Mouse (Mus musculus) liver, embryonic 18 days (tissue): ENCODE results near the gene RPS10-NUDT3. TPM values are rescaled to one million over a fixed set of nuclear protein-coding genes. Genes with fewer than 3 reads are reported as not detected.

Source experiments
- polyA plus RNA-seq: library from polyadenylated mRNA; depleted of rRNA; stranded (reverse); fragments of >200 nt; gene quantifications from 2 replicates; pipeline ENCODE4 v1.2.3, GENCODE M21; 2012; rRNA removed

RPS10-NUDT3 gene
- not detected in 2 replicates for polyA plus RNA-seq

GRCm38 (mm10) chr17:27634871-27635574, at the start of gene RPS10-NUDT3:
TSS of gene RPS10-NUDT3 (minus strand) at chr17:27635222.

GRCm38 (mm10) chr17:27655089-27656010, 20.3 kb upstream of the RPS10-NUDT3 start, which contains the start of gene Pacsin1:
TSS of gene Pacsin1 (plus strand) at chr17:27655509.

GRCm38 (mm10) chr17:27636132-27637020, 1.4 kb upstream of the RPS10-NUDT3 start, which contains the start of gene Rps10:
TSS of gene Rps10 (minus strand) at chr17:27636669.

GRCm38 (mm10) chr17:27623360-27624326, 11.4 kb downstream of the RPS10-NUDT3 start, which contains the start of gene Nudt3:
TSS of gene Nudt3 (minus strand) at chr17:27623495.

GRCm38 (mm10) chr17:27565163-27565941, 69.7 kb downstream of the RPS10-NUDT3 start, which contains the start of gene AI413582:
TSS of gene AI413582 (minus strand) at chr17:27565756.

GRCm38 (mm10) chr17:27556315-27557011, 78.6 kb downstream of the RPS10-NUDT3 start, which contains the start of gene Hmga1:
TSS of gene Hmga1 (plus strand) at chr17:27556497.

Other genes starting within 250 kb of the RPS10-NUDT3 start
- gene Grm4, start 113.8 kb downstream of the RPS10-NUDT3 start, polyA plus RNA-seq, result 0.02 TPM in 1 of 2 replicates, not detected in the other
- 79.8 and 88.2 TPM in 2 replicates for gene Hmga1, start 78.7 kb downstream of the RPS10-NUDT3 start, polyA plus RNA-seq
- 9.3 and 9.6 TPM in 2 replicates for gene AI413582, start 69.5 kb downstream of the RPS10-NUDT3 start, polyA plus RNA-seq
- 18.4 and 21.8 TPM in 2 replicates for gene Nudt3, start 11.7 kb downstream of the RPS10-NUDT3 start, polyA plus RNA-seq
- gene Rps10, start 1.4 kb upstream of the RPS10-NUDT3 start, polyA plus RNA-seq, result 1,025 and 1,543 TPM in 2 replicates
- 0.12 and 0.13 TPM in 2 replicates for gene Pacsin1, start 20.3 kb upstream of the RPS10-NUDT3 start, polyA plus RNA-seq
- gene Spdef, start 93.7 kb upstream of the RPS10-NUDT3 start, polyA plus RNA-seq, result 0.04 and 0.05 TPM in 2 replicates
- gene D17Wsu92e, start 185.4 kb upstream of the RPS10-NUDT3 start, polyA plus RNA-seq, result 27.7 and 29.9 TPM in 2 replicates
- 59.6 and 73.4 TPM in 2 replicates for gene Snrpc, start 202.9 kb upstream of the RPS10-NUDT3 start, polyA plus RNA-seq
- 4.3 and 5.4 TPM in 2 replicates for gene Uhrf1bp1, start 221.2 kb upstream of the RPS10-NUDT3 start, polyA plus RNA-seq